Mouse (Mus musculus): ENCODE results near the gene Gprc5c. TPM values are rescaled to one million over a fixed set of nuclear protein-coding genes. Genes with fewer than 3 reads are reported as not detected.

Gene Gprc5c
- total and polyA plus RNA-seq, 3 experiments: not detected

- H3K27ac ChIP-seq (ENCODE audit: insufficient read depth, low read depth): no peak overlapping the region
- H3K4me1 ChIP-seq (ENCODE audit: control insufficient read depth in 1 of 2, insufficient read depth in 2 of 2): peaks cover 7 to 19% of the 10 kb centered on the region in 2 experiments
- H3K36me3 ChIP-seq (replicated peaks in 1 of 2; ENCODE audit: control insufficient read depth in 1 of 2, insufficient read depth in 1 of 2, low read length in 1 of 2): no peaks in the 10 kb centered on the region
- no peaks in the 10 kb centered on the region for H3K9me3 ChIP-seq (replicated peaks; ENCODE audit: low read length)
- peaks cover 13% of the 10 kb centered on the region for H3K27me3 ChIP-seq (replicated peaks)
- peak; percentile 92 for TF ChIP-seq IRF4 (IDR thresholded peaks at IDR 0.05; ENCODE audit: low read depth, low read length)
- peak; percentile 41 for TF ChIP-seq EP300 (IDR thresholded peaks at IDR 0.05; ENCODE audit: low read length)
- 0 out of 2 replicates have a peak, but pooled peaks have one; percentile 30 for TF ChIP-seq RCOR1 (conservative IDR thresholded peaks at IDR 0.05; ENCODE audit: low read depth, low read length)
- peak; percentile 55 for TF ChIP-seq JUND (conservative IDR thresholded peaks at IDR 0.05; ENCODE audit: low read depth, low read length)
- no peak for TF ChIP-seq MYC (IDR thresholded peaks at IDR 0.05; ENCODE audit: low read depth, low read length)
- TF ChIP-seq TBP (conservative IDR thresholded peaks at IDR 0.05; ENCODE audit: low read depth, low read length): no peak
- peak; percentile 70 for TF ChIP-seq BHLHE40 (IDR thresholded peaks at IDR 0.05; ENCODE audit: low read depth, low read length)
- TF ChIP-seq MAZ (IDR thresholded peaks at IDR 0.05; ENCODE audit: low read depth, low read length): 0 out of 2 replicates have a peak, but pooled peaks have one; percentile 24
- no peak for TF ChIP-seq RAD21 (IDR thresholded peaks at IDR 0.05; ENCODE audit: low read depth, low read length)
- no peak for TF ChIP-seq JUN (IDR thresholded peaks at IDR 0.05; ENCODE audit: insufficient read depth, low read depth, low read length)
- TF ChIP-seq HCFC1 (IDR thresholded peaks at IDR 0.05; ENCODE audit: low read depth, low read length): no peak
- TF ChIP-seq MEF2A (IDR thresholded peaks at IDR 0.05; ENCODE audit: borderline replicate concordance, low read depth, low read length): peak; percentile 68; the same call in 1 of the 2 replicates
- no peak for TF ChIP-seq UBTF (IDR thresholded peaks at IDR 0.05; ENCODE audit: low read depth, low read length)
- TF ChIP-seq ELF1 (IDR thresholded peaks at IDR 0.05; ENCODE audit: low read depth, low read length): 0 out of 2 replicates have a peak, but pooled peaks have one; percentile 22
- no peak for TF ChIP-seq ZMIZ1 (IDR thresholded peaks at IDR 0.05; ENCODE audit: low read depth, low read length)
- in situ Hi-C loops (cut with MboI; ENCODE audit: low pct_ligation_motif_present, low pct_unique_long_range_greater_than_20kb, low sequenced_read_pairs): no loop called here
- dilution Hi-C loops (cut with MboI; ENCODE audit: extremely low pct_ligation_motif_present, extremely low pct_unique_long_range_greater_than_20kb, low sequenced_read_pairs): no loop called here
- H3K9ac ChIP-seq (ENCODE audit: insufficient read depth, low read depth): no peak overlapping the region
- H3K4me3 ChIP-seq (replicated peaks in 1 of 3; ENCODE audit: low read depth in 2 of 3, low read length in 2 of 3, poor library complexity in 1 of 3): no peak overlapping the region
- DNase-seq (ENCODE audit: extremely low read depth): peak; percentile 46
- no peaks in the 10 kb centered on the region for H3K79me2 ChIP-seq (replicated peaks; ENCODE audit: control insufficient read depth, extremely low read depth, insufficient read depth, poor library complexity, severe bottlenecking)
- peak overlapping the region; percentile 40 for H3K4me2 ChIP-seq (ENCODE audit: insufficient read depth, low read depth, poor library complexity, severe bottlenecking)
Measured at GRCm38 (mm10) chr11:114807686-114808427, 43.1 kb upstream of the Gprc5c start.

DNA sequence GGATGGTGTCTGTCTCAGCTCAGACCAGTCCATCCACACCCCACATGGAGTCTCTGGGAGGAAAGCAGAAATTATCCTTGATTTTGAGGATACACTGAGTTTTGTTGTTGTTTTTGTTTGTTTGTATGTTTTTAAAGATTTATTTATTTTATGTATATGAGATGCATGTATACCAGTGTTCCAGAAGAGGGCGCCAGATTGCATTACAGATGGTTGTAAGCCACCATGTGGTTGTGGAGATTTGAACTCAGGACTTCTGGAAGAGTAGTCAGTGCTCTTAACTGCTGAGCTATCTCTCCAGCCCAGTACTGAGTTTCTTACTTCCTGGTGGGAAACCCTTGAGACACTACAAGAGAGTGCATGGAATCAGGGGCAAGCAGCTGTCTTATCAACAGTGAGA is 41.6 kb upstream of the Gprc5c start:
- Histone ChIP-seq H3K27me3 (replicated peaks) (peaks cover 2% of the 10 kb centered on the region), H3K9me3 (replicated peaks; ENCODE audit: low read length) (no peaks in the 10 kb centered on the region), H3K27ac (ENCODE audit: insufficient read depth, low read depth) (no peak overlapping the region), H3K9ac (ENCODE audit: insufficient read depth, low read depth) (no peak overlapping the region), H3K79me2 (replicated peaks; ENCODE audit: control insufficient read depth, extremely low read depth, insufficient read depth, poor library complexity, severe bottlenecking) (no peaks in the 10 kb centered on the region), H3K4me1 (ENCODE audit: control insufficient read depth in 1 of 2, insufficient read depth in 2 of 2) (peaks cover 7 to 22% of the 10 kb centered on the region in 2 experiments), H3K4me2 (ENCODE audit: insufficient read depth, low read depth, poor library complexity, severe bottlenecking) (no peak overlapping the region), H3K36me3 (replicated peaks in 1 of 2; ENCODE audit: control insufficient read depth in 1 of 2, insufficient read depth in 1 of 2, low read length in 1 of 2) (no peaks in the 10 kb centered on the region), H3K4me3 (replicated peaks in 1 of 3; ENCODE audit: low read depth in 2 of 3, low read length in 2 of 3, poor library complexity in 1 of 3) (no peak overlapping the region)
- in situ Hi-C loops (cut with MboI; ENCODE audit: low pct_ligation_motif_present, low pct_unique_long_range_greater_than_20kb, low sequenced_read_pairs) (no loop called here), dilution Hi-C loops (cut with MboI; ENCODE audit: extremely low pct_ligation_motif_present, extremely low pct_unique_long_range_greater_than_20kb, low sequenced_read_pairs) (no loop called here)
- DNase-seq (ENCODE audit: extremely low read depth): no peak
- TF ChIP-seq SIN3A (IDR thresholded peaks at IDR 0.05; ENCODE audit: low read length) (no peak), CTCF (conservative IDR thresholded peaks at IDR 0.05 in 1 of 2, IDR thresholded peaks at IDR 0.05 in 1 of 2; ENCODE audit: low read depth in 2 of 2, low read length in 2 of 2) (peak; percentile 20 to 36; a peak in 2 of 4 replicates)
